Mouse (Mus musculus) CH12.LX (cell line): Measurements from ENCODE around the gene Csmd2.

Source experiments
- CHD1 ChIP-seq: IDR thresholded peaks from 2 replicates; pipeline ENCODE4 v1.6.1; 2012; ENCODE audit warnings: low read depth, low read length, improper control_type of control experiment, inconsistent platforms
- CHD2 ChIP-seq: IDR thresholded peaks from 2 replicates; pipeline ENCODE4 v1.6.1; 2011; ENCODE audit warnings: low read length, improper control_type of control experiment
- CTCF ChIP-seq, 2 experiments: IDR thresholded peaks in 1 of 2; conservative IDR thresholded peaks in 1 of 2; 2 replicates each; pipeline ENCODE4 v1.5.1; 2011 to 2012; ENCODE audit warnings: low read depth in 2 of 2, low read length in 2 of 2, improper control_type of control experiment in 1 of 2, inconsistent platforms in 1 of 2, mild to moderate bottlenecking in 1 of 2, moderate library complexity in 1 of 2
- E2F4 ChIP-seq: IDR thresholded peaks from 2 replicates; pipeline ENCODE4 v1.6.1; 2011; ENCODE audit warnings: low read depth, low read length, improper control_type of control experiment; ENCODE audit not compliant: insufficient replicate concordance
- JUND ChIP-seq: conservative IDR thresholded peaks from 2 replicates; pipeline ENCODE4 v1.6.1; 2011; ENCODE audit warnings: low read depth, low read length, improper control_type of control experiment
- MAX ChIP-seq: IDR thresholded peaks from 2 replicates; pipeline ENCODE4 v1.6.1; 2011; ENCODE audit warnings: low read length, improper control_type of control experiment
- PAX5 ChIP-seq: IDR thresholded peaks from 2 replicates; pipeline ENCODE4 v1.6.1; 2012; ENCODE audit warnings: low read length, inconsistent platforms, mixed read lengths
- POLR2A ChIP-seq: IDR thresholded peaks from 2 replicates; pipeline ENCODE4 v1.6.1; 2011; ENCODE audit warnings: low read depth, mild to moderate bottlenecking, improper control_type of control experiment, low read length
- POLR2AphosphoS2 ChIP-seq: IDR thresholded peaks from 2 replicates; pipeline ENCODE4 v1.6.1; 2011; ENCODE audit warnings: low read depth, low read length, improper control_type of control experiment
- USF1 ChIP-seq: IDR thresholded peaks from 2 replicates; pipeline ENCODE4 v1.6.1; 2014; ENCODE audit warnings: low read depth, mild to moderate bottlenecking, inconsistent platforms, low read length, improper control_type of control experiment
- USF2 ChIP-seq: conservative IDR thresholded peaks from 2 replicates; pipeline ENCODE4 v1.6.1; 2011; ENCODE audit warnings: low read depth, low read length, improper control_type of control experiment
- ZNF384 ChIP-seq: IDR thresholded peaks from 2 replicates; pipeline ENCODE4 v1.6.1; 2012; ENCODE audit warnings: low read depth, low read length, improper control_type of control experiment, inconsistent platforms

DNA sequence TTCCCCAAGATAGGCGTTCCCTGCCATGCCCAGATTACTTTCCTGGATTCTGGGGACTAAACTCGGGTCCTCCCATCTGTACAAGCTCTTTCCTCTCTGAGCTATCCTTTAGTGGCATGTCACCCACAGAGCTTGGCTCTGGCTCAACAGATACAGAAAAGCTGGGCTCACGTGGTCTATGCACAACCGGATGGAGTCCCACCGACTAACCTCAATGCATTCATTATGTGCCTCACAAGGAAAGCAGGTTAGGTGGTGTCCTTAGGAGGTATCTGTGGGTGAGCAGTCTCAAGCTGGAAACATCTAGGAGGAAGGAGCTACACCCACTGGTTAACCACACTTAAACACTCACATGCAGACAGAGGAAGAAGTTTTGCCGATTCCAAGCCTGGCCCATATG lies 140.9 kb downstream of the Csmd2 start:
- no peak for TF ChIP-seq E2F4
- no peak for TF ChIP-seq POLR2AphosphoS2
- TF ChIP-seq MAX, result no peak
- no peak for TF ChIP-seq CTCF (conservative IDR thresholded peaks at IDR 0.05 in 1 of 2, IDR thresholded peaks at IDR 0.05 in 1 of 2; ENCODE audit: low read depth in 2 of 2, low read length in 2 of 2)
- TF ChIP-seq POLR2A, result no peak
- no peak for TF ChIP-seq JUND
- no peak for TF ChIP-seq USF1
- no peak for TF ChIP-seq USF2
- no peak for TF ChIP-seq ZNF384
- no peak for TF ChIP-seq PAX5
- no peak for TF ChIP-seq CHD1
- no peak for TF ChIP-seq CHD2
